Mouse (Mus musculus) ES-E14 (cell line): ENCODE results near the gene Atg5.

ENCODE experiments used
- CHD2 ChIP-seq: IDR thresholded peaks from 2 replicates; pipeline ENCODE4 v1.6.1; 2014; ENCODE audit warnings: mild to moderate bottlenecking, low read depth, low read length, inconsistent platforms
- HCFC1 ChIP-seq: IDR thresholded peaks from 2 replicates; pipeline ENCODE4 v1.6.1; 2012; ENCODE audit warnings: low read length, inconsistent platforms, borderline replicate concordance; ENCODE audit not compliant: insufficient read depth
- MAFK ChIP-seq: IDR thresholded peaks from 2 replicates; pipeline ENCODE4 v1.6.1; 2014; ENCODE audit warnings: mild to moderate bottlenecking, low read depth, low read length, inconsistent platforms; ENCODE audit not compliant: insufficient read depth
- ZC3H11A ChIP-seq: IDR thresholded peaks from 2 replicates; pipeline ENCODE4 v1.6.1; 2012; ENCODE audit warnings: low read depth, mild to moderate bottlenecking, inconsistent platforms, low read length, borderline replicate concordance
- ZNF384 ChIP-seq: IDR thresholded peaks from 2 replicates; pipeline ENCODE4 v1.6.1; 2012; ENCODE audit warnings: low read depth, low read length, inconsistent platforms

DNA sequence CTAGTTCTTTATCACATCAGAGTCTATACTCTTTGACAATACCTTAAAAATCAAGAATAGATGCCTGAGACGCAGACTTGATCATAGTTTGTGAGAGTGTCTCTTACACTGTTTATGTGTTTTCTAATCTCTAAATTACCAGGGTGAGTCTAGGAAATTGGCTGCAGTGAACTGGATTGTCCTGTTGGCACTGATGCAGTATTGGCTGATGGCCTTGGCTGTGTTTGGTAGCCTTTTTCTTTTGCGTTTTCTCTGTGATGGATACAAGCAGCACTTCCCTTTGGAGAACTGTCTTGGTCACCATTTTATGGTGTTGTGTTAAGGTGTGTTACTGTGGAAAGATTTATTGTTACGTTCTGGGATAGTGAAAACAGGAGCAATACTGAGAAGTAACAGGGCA lies 75.2 kb downstream of the Atg5 start:
- TF ChIP-seq ZNF384 (no peak), HCFC1 (no peak), MAFK (no peak), CHD2 (no peak), ZC3H11A (no peak)
